Mouse (Mus musculus) heart, postnatal 0 days (tissue): Measurements from ENCODE around the gene Abca14.

ENCODE experiments used
- CTCF ChIP-seq: IDR thresholded peaks from 2 replicates; pipeline ENCODE4 v1.5.1; 2016; ENCODE audit warnings: antibody characterized with exemption, control low read depth, low read depth
- EP300 ChIP-seq: IDR thresholded peaks from 2 replicates; pipeline ENCODE4 v1.6.1; 2016; ENCODE audit warnings: antibody characterized with exemption, low read depth

GRCm38 (mm10) chr7:120192816-120193215, 10.9 kb upstream of the Abca14 start:
- TF ChIP-seq CTCF (no peak), EP300 (no peak)
